Mouse (Mus musculus): ENCODE data around the gene Slc4a1. TPM values are rescaled to one million over a fixed set of nuclear protein-coding genes. Genes with fewer than 3 reads are reported as not detected.

Slc4a1 gene
- total RNA-seq, 2 experiments from 2014 or later: 0.23 to 0.80 TPM

DNA sequence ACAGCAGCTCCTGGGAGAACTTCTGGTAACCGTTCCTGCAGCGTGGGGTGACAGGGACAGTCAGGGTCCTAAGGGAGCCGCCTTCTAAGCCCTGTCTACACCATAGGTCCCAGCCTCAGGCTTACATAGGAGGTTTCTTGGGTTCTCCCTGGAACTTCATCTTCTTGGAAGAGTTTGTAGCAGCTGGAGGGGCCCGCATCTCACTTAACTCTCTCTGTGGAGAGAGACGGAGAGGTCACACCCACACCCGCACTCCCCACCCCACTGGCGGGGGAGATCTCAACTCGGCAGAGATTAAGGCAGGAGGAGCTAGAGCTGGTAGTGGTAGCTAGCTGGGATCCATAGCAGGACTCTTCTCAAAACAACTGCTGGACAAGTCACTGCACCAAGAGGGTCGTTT is 57.9 kb downstream of the Slc4a1 start:
- no peak for DNase-seq (ENCODE audit: low spot score in 2 of 2)

DNA sequence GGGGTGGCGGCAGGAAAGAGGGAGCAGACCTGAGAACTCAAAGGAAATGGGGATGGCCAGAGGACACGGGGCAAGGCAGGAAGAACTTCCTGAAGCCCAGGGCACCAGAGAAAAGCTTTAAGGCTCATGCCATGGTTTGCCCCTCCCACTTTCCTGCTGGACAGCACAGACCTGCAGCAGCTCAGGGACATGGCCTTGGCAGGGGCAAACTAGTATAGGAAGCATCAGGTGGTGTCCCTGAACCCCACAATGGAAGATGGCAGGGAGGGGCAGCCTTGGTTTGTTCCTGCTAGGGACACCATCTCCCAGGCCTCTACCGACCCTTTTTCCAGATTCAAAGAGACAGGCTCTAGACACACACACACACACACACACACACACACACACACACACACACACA is 60.6 kb downstream of the Slc4a1 start:
- no peak for DNase-seq (ENCODE audit: low spot score in 2 of 2)

GRCm38 (mm10) chr11:102304141-102304540 is 61.9 kb downstream of the Slc4a1 start:
- no peak for DNase-seq (ENCODE audit: low spot score in 2 of 2)

DNA sequence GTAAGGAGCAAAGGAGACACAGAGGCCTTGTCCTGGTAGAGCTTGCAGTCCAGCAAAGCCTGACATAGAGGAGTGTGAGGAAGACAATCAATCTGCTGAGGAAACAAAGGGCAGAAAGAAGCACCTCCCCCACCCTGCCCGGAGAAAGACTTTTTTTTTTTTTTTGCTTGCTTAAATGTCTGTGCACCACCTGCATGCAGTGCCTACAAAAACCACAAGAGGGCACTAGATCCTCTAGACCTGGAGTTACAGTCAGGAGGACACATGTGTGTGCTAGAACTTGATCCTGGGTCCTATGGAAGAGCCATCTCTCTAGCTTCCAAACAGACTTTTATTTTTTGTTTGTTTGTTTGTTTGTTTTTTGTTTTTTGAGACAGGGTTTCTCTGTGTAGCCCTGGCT is 66.2 kb downstream of the Slc4a1 start:
- no peak for DNase-seq (ENCODE audit: low spot score in 2 of 2)

Small RNA genes within 50 kb of the gene (microRNA-seq; reads per million reads assigned to microRNA genes)
- gene Mir6930 (ENCODE audit: borderline number of aligned reads in 2 of 2): 0.47 to 1.8 reads per million in 2 experiments

Other genes with a start within 250 kb of the Slc4a1 start
- under 1 TPM in 1 of 2 experiments, not detected in 1; 0.77 TPM for gene Nags, start 220.7 kb downstream of the Slc4a1 start, total RNA-seq (2021)
- 10 to 100 TPM; 12.0 to 13.6 TPM for gene Tmem101, start 209.8 kb downstream of the Slc4a1 start, total RNA-seq (2021)
- 100 to 1,000 TPM in 1 of 2 experiments, 10 to 100 TPM in 1; 83.9 to 102 TPM for gene Lsm12, start 180.9 kb downstream of the Slc4a1 start, total RNA-seq (2021)
- gene G6pc3, start 176.6 kb downstream of the Slc4a1 start, total RNA-seq (2021): 100 to 1,000 TPM; 121 to 128 TPM
- 100 to 1,000 TPM in 1 of 2 experiments, 10 to 100 TPM in 1; 79.1 to 115 TPM for gene Hdac5, start 136.0 kb downstream of the Slc4a1 start, total RNA-seq (2021)
- gene BC030867, start 117.3 kb downstream of the Slc4a1 start, total RNA-seq (2021): under 1 TPM in 1 of 2 experiments, not detected in 1; 0.46 TPM
- under 1 TPM; 0.30 to 0.61 TPM for gene Asb16, start 97.5 kb downstream of the Slc4a1 start, total RNA-seq (2021)
- gene Tmub2, start 81.3 kb downstream of the Slc4a1 start, total RNA-seq (2021): 10 to 100 TPM; 43.3 to 55.3 TPM
- gene Atxn7l3, start 69.6 kb downstream of the Slc4a1 start, total RNA-seq (2021): 10 to 100 TPM; 44.3 to 53.4 TPM
- 100 to 1,000 TPM in 1 of 2 experiments, 10 to 100 TPM in 1; 93.7 to 117 TPM for gene Ubtf, start 46.5 kb downstream of the Slc4a1 start, total RNA-seq (2021)
- 10 to 100 TPM; 40.0 to 45.9 TPM for gene Rundc3a, start 27.2 kb upstream of the Slc4a1 start, total RNA-seq (2021)
- gene Slc25a39, start 41.7 kb upstream of the Slc4a1 start, total RNA-seq (2021): 100 to 1,000 TPM; 461 to 466 TPM
- 100 to 1,000 TPM; 156 to 181 TPM for gene Grn, start 64.1 kb upstream of the Slc4a1 start, total RNA-seq (2021)
- 1 to 10 TPM; 3.4 to 3.5 TPM for gene Fam171a2, start 81.5 kb upstream of the Slc4a1 start, total RNA-seq (2021)
- 1 to 10 TPM; 3.4 to 3.6 TPM for gene Itga2b, start 103.9 kb upstream of the Slc4a1 start, total RNA-seq (2021)
- gene Gpatch8, start 190.2 kb upstream of the Slc4a1 start, total RNA-seq (2021): 10 to 100 TPM; 24.6 to 29.8 TPM
- gene Gm11627, start 213.3 kb upstream of the Slc4a1 start, total RNA-seq (2021): not detected
- 1 to 10 TPM; 2.6 to 3.6 TPM for gene Fzd2, start 238.2 kb upstream of the Slc4a1 start, total RNA-seq (2021)